Mouse (Mus musculus): ENCODE data around the gene Ntn1. TPM values are rescaled to one million over a fixed set of nuclear protein-coding genes. Genes with fewer than 3 reads are reported as not detected.

Ntn1 gene
- total RNA-seq, 2 experiments from 2014 or later: not detected

- peak; percentile 74; the same call in 1 of the 2 replicates for ATAC-seq (replicated peaks; ENCODE audit: low FRiP score, low TSS enrichment, poor library complexity, severe bottlenecking)
Observed at GRCm38 (mm10) chr11:68408127-68408526, 7.5 kb upstream of the Ntn1 start.

- no peak for ATAC-seq (replicated peaks; ENCODE audit: low FRiP score, low TSS enrichment, poor library complexity, severe bottlenecking)
Observed at GRCm38 (mm10) chr11:68407266-68407926, 6.8 kb upstream of the Ntn1 start.

- no peak for ATAC-seq (replicated peaks; ENCODE audit: low FRiP score, low TSS enrichment, poor library complexity, severe bottlenecking)
Observed at GRCm38 (mm10) chr11:68405576-68405975, 5.0 kb upstream of the Ntn1 start.

- peak; percentile 74; the same call in 1 of the 2 replicates for ATAC-seq (replicated peaks; ENCODE audit: low FRiP score, low TSS enrichment, poor library complexity, severe bottlenecking)
Observed at GRCm38 (mm10) chr11:68404185-68404584, 3.6 kb upstream of the Ntn1 start.

- ATAC-seq (replicated peaks; ENCODE audit: low FRiP score, low TSS enrichment, poor library complexity, severe bottlenecking): no peak
Observed at GRCm38 (mm10) chr11:68401428-68401827, 805 bp upstream of the Ntn1 start.

GRCm38 (mm10) chr11:68400021-68400671 lies 477 bp downstream of the Ntn1 start:
- ATAC-seq (replicated peaks; ENCODE audit: low FRiP score, low TSS enrichment, poor library complexity, severe bottlenecking): no peak

GRCm38 (mm10) chr11:68399548-68400020 lies 1.0 kb downstream of the Ntn1 start:
- no peak for ATAC-seq (replicated peaks; ENCODE audit: low FRiP score, low TSS enrichment, poor library complexity, severe bottlenecking)

GRCm38 (mm10) chr11:68398891-68399547 lies 1.6 kb downstream of the Ntn1 start:
- no peak for ATAC-seq (replicated peaks; ENCODE audit: low FRiP score, low TSS enrichment, poor library complexity, severe bottlenecking)

GRCm38 (mm10) chr11:68395546-68395945 lies 5.1 kb downstream of the Ntn1 start:
- ATAC-seq (replicated peaks; ENCODE audit: low FRiP score, low TSS enrichment, poor library complexity, severe bottlenecking): no peak

GRCm38 (mm10) chr11:68394749-68395148 lies 5.9 kb downstream of the Ntn1 start:
- ATAC-seq (replicated peaks; ENCODE audit: low FRiP score, low TSS enrichment, poor library complexity, severe bottlenecking): no peak

GRCm38 (mm10) chr11:68393897-68394490 lies 6.6 kb downstream of the Ntn1 start:
- ATAC-seq (replicated peaks; ENCODE audit: low FRiP score, low TSS enrichment, poor library complexity, severe bottlenecking): no peak

GRCm38 (mm10) chr11:68390381-68391287 lies 10.0 kb downstream of the Ntn1 start:
- no peak for ATAC-seq (replicated peaks; ENCODE audit: low FRiP score, low TSS enrichment, poor library complexity, severe bottlenecking)

GRCm38 (mm10) chr11:68389621-68390020 lies 11.0 kb downstream of the Ntn1 start:
- ATAC-seq (replicated peaks; ENCODE audit: low FRiP score, low TSS enrichment, poor library complexity, severe bottlenecking): no peak

GRCm38 (mm10) chr11:68388655-68389015 lies 12.0 kb downstream of the Ntn1 start:
- no peak for ATAC-seq (replicated peaks; ENCODE audit: low FRiP score, low TSS enrichment, poor library complexity, severe bottlenecking)

- no peak for ATAC-seq (replicated peaks; ENCODE audit: low FRiP score, low TSS enrichment, poor library complexity, severe bottlenecking)
Observed at GRCm38 (mm10) chr11:68387971-68388654, 12.5 kb downstream of the Ntn1 start.

- no peak for ATAC-seq (replicated peaks; ENCODE audit: low FRiP score, low TSS enrichment, poor library complexity, severe bottlenecking)
Observed at GRCm38 (mm10) chr11:68387441-68387760, 13.2 kb downstream of the Ntn1 start.

- ATAC-seq (replicated peaks; ENCODE audit: low FRiP score, low TSS enrichment, poor library complexity, severe bottlenecking): no peak
Observed at GRCm38 (mm10) chr11:68386589-68387440, 13.8 kb downstream of the Ntn1 start.

Data from megakaryocyte-erythroid progenitor cell, adult 5-6 weeks (primary cell).